Mouse (Mus musculus): ENCODE results near the gene Ap1b1.

DNA sequence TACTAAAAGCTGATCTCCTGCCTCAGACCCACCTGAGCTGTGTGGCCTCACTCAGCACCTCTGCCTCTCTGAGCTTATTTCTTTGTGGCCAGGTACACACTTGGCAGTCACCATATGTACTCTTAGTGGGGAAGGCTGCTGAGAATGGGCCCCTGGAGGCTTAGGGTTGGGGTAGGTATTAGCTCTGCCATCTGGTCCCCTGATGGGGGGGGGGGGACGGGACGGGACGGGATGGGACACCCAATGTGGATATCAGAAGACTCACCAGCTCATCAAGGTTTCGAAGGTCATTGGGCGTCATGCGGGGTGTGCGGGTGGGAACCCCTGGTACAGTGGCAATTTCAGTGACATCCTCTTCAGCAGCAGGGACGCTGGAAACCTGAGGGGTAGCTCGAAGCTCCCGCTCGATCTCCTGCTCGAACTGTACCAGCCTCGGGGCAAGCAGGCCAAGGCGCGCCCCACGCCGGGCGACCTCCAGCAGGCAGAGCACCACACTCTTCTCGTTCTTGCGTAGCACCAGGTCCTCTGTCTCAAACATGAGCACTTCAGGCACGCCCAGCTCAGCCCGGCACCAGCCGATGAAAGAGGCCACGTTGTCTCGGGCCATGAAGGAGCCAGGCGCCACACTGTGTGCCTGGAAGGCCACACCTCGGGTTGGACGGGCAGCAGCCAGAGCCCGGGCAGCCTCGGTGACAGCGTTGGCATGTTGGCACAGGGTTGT lies 77.1 kb downstream of the Ap1b1 start:
- TF ChIP-seq CTCF (IDR thresholded peaks at IDR 0.05; ENCODE audit: low read depth) (no peak), EP300 (IDR thresholded peaks at IDR 0.05; ENCODE audit: low read depth) (no peak)
